Mouse (Mus musculus) adrenal gland, postnatal 4 days (tissue): ENCODE data around the gene Slc35e2. TPM values are rescaled to one million over a fixed set of nuclear protein-coding genes. Genes with fewer than 3 reads are reported as not detected.
A peak's percentile ranks its signal among the peaks of the same experiment; 100 is the strongest.
"Not testable (repeated sequence)": the region's sequence is repeated elsewhere in the genome, so short reads cannot be mapped to it uniquely, and the experiment has no call there.

ENCODE experiments used
- DNase-seq, 2 experiments: peaks; one replicate each; pipeline ENCODE4 v3.0.0; 2021 to 2022; ENCODE audit warnings: low spot score in 2 of 2, mixed read lengths in 2 of 2
- long read RNA-seq, 2 experiments: library from polyadenylated mRNA; stranded (forward); transcript quantifications; one replicate each; pipeline ENCODE4 v2.0.0; 2021
- total RNA-seq, 2 experiments: library from RNA; stranded (reverse); gene quantifications; 2 replicates each; pipeline ENCODE4 v1.2.3; 2021

Slc35e2 gene
- 10 to 100 TPM; 30.5 to 32.9 TPM for total RNA-seq
- long read RNA-seq, experiment 1, partial matches to known transcripts, result 0 of 3 reads
- long read RNA-seq, experiment 1, other reads (novel, unspliced or antisense), result 1 of 3 reads
- long read RNA-seq, experiment 2, full-length matches to known transcripts, result 5 of 10 reads
- long read RNA-seq, experiment 2, partial matches to known transcripts, result 2 of 10 reads
- long read RNA-seq, experiment 2, other reads (novel, unspliced or antisense), result 3 of 10 reads

DNA sequence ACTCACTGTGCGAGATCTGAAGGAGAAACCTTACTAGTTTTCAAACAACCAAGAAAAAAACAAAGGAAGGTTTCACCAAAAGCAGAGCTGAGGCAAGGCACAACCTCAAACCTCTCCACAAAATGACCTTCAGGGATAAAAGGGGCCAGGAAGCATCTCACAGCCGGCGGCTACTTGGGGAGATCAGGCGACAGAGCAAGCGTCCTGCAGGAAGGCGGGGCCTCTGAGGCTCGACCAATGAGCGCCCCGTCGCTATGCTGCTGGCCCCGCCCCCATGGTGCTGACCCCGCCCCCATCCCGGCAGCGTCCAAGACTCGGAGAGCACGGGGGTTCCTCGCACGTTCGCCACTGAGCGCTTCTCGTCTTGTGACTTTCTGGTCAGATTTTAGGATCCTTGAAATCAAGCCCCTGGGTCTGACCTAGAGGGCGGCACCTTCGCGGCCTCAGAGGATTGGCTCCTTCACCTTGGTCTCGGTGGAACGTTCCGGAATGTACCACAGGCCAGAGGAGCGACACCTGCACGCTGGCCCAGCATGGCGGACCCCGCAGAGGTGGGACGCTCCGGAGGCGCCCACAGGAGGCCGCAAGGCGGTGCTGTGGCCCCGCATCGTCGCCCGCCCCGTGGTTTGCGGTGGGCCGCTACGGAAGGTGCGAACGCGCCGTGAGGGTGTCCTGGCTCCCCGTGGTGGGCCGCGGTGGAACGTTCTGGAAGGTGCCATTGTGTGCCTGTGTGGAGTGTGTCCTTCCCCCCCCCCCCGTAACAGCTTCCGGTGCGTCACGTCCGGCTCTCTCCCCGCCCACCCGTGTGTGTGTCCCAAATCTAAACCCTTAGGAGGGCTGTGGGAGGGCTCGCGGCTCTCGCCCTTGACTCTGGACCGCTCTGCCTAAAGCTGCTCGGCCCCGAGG lies at the start of gene Slc35e2:
Slc35e2 (plus strand) TSS at position 326 of the 906 bp plus-strand sequence.
- DNase-seq, result peak; percentile 86 to 87

GRCm38 (mm10) chr4:155552917-155553532 lies 48.2 kb upstream of the Slc35e2 start:
- no peak for DNase-seq

- no peak for DNase-seq
Measured at GRCm38 (mm10) chr4:155554880-155555279, 46.3 kb upstream of the Slc35e2 start.

DNA sequence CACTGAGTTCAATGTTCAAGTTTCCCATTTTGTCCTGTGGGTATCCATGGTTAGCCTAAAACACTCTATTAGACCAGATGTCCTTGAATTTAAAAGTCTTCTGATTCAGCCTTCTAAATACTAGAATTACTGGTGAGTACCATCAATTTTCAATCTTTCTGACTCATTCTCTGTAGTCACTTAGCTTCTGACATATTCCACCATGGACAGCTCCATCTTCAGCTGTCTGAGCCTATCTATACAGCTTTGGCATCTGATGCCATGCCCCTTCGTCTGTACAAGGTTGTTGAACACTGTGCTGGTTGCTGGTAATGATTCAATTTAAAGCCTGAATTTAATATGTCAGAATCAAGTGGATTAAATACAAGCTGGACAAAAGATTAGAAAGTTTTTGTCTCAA lies 45.8 kb upstream of the Slc35e2 start:
- no peak for DNase-seq

GRCm38 (mm10) chr4:155559454-155559853 lies 41.8 kb upstream of the Slc35e2 start:
- DNase-seq, result no peak

- DNase-seq, result no peak
Measured at GRCm38 (mm10) chr4:155560932-155561331, 40.3 kb upstream of the Slc35e2 start.

DNA sequence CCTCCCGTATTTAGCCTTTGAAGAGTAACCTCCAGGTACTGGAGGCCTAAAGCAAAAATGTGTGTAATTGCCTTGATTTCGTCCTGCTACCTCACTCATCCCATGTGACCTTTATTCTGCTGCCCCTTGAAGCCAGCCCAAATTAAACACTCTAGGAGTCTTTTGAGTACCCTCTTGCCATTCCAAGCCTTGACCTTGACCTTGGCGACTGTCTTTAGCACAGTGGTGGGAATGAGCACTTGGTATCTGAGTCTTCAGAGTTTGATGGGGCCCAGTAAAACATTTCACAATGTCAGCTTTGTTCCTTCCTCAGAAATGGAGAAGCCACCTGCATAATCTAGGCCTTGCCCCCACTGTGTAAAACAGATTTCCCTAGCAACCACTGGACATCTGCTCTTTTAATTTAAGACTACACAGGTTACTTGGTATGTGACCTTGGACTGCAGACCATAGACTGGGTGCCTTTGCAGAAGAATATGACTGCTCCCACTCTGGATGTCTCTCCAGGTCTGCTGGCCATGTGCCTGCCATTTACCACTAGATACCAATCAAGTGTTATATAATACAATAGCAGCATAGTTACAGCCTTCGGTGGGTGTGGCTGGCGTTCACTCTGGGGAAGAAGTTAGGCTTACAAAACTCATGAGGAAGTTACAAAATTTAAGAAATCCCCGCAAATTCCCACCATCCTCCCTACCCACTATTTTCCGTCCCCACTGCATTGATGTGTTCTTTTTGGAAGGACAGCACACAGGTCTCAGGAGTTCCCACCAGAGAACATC lies 39.4 kb upstream of the Slc35e2 start, which contains the start of gene Nadk:
Nadk (plus strand) TSS at position 718 of the 782 bp plus-strand sequence.
- DNase-seq, result no peak

GRCm38 (mm10) chr4:155562725-155563399 lies 38.4 kb upstream of the Slc35e2 start:
- no peak for DNase-seq

DNA sequence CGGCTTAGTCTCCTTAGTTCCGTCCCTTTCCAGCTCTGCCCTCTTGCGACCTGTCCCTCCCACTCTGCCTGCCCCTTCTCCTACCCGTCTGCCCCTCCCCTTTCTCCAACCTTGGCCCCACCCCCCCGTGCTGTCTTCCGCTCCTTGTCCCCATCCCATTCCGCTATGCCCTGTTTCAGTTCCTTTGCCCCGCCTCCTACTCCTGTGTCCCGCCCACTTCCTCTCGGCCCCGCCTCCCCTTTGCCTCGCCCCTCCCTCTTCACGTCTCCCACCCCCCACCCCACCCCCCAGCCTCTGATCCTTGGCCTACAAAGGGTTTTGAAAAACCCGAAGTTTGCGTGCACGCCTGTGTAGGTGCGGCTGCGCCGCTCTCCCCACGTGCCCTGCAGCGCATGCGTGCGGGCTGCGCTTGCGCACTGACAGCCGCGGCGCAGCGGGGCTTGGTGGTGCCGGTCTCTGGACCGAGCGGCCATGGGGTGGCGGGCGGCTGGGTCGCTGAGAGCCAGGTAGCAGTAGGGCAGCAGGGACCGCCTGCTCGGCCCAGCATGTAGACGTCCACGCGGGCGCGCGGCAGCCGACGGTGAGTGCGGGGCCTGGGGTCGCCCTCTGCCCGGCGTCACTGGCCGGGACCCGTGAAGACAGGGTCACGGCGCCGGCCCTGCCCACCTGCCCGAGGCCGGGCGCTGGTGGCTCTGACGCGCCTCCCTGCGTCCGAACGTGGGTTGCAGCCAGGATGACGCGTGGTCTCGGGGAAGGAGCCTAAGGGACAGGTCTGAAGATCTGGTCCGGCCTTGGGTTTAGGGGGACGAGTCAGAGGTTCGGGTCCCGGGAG lies 37.6 kb upstream of the Slc35e2 start:
- peak; percentile 88 to 96 for DNase-seq

GRCm38 (mm10) chr4:155564315-155565069 lies 36.7 kb upstream of the Slc35e2 start:
- DNase-seq, result no peak

DNA sequence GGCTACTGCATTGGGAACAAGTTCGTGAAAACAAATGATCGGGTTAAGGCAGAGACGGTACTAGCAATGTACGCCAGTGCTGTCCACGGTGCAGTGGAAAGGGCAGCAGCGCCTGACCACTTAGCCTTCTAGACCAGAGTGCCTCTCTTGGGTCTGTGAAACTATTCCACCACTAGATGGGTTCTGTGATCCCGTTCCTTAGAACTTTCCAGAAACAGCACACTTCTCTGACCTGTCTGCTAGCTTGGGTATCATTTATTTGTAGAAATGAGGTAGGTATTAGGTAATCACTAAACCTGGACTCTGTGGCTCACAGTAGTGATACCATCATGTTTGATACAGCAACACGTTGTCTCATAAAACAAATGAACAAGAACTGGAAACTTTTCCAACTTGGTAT lies 34.7 kb upstream of the Slc35e2 start:
- no peak for DNase-seq

DNA sequence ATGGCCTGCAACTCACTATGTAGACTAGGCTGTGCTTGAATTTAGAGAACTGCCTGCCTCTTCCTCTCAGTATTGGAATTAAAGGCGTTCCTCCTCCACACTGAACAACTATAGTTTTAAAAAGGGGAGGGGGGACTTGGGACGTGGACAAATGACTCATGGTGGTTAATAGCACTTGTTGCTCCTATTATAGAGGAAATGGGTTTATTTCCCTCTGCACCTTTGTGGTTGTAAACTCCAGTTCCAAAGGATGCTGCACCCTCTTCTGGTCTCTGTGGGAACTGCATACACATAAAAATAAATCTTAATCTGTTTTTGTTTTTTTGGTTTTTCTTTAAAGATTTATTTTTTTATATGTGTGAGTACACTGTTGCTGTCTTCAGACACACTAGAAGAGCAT lies 33.0 kb upstream of the Slc35e2 start:
- DNase-seq, result no peak

GRCm38 (mm10) chr4:155568632-155569370 lies 32.4 kb upstream of the Slc35e2 start:
- no peak for DNase-seq

GRCm38 (mm10) chr4:155569818-155570217 lies 31.4 kb upstream of the Slc35e2 start:
- DNase-seq, result no peak

DNA sequence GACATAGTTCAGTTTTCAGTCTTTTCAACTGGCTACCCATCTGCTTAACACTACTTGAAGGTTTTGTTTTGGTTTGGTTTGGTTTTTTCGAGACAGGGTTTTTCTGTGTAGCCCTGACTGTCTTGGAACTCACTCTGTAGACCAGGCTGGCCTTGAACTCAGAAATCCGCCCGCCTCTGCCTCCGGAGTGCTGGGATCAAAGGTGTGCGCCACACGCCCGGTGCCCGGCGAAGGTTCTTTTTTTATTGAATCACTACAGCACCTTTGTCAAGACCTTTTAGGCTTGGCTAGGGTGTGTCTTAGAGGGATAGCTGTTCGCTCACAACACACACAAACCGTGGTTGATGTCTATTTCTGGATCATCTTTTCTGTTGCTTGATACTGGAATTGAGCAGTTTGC lies 30.9 kb upstream of the Slc35e2 start:
- not testable (repeated sequence) for DNase-seq

- DNase-seq, result no peak
Measured at GRCm38 (mm10) chr4:155571442-155571841, 29.8 kb upstream of the Slc35e2 start.

DNA sequence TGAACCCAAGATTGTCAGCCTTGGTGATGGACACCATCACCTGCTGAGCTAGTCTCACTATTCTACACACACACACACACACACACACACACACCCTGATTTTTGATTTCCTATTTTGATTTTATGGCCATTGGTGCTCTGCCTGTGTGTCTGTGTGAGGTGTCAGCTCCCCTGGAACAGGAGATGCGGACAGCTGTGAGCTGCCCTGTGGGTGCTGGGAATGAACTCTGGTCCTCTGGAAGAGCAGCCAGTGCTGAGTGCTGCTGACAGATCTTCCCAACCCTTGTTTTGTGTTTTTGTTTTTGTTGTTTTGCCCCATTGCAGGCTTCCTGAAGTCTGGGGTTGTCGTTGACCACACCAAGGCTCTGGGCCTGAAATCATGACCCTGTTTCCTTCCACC lies 28.1 kb upstream of the Slc35e2 start:
- no peak for DNase-seq

GRCm38 (mm10) chr4:155573876-155574275 lies 27.3 kb upstream of the Slc35e2 start:
- no peak for DNase-seq
